Mouse (Mus musculus) cerebellum, postnatal 25 days (tissue): ENCODE measurements at regions not wholly inside any gene's neighbourhood (a gene's known extent, or its start where the extent isn't known, plus 50 kb on each side); places are given as distances from the start of the nearest gene placed in this dataset.

Experiments
- DNase-seq, 2 experiments: peaks; one replicate each; pipeline ENCODE4 v3.0.0; 2021; ENCODE audit warnings: mixed read lengths in 2 of 2

GRCm38 (mm10) chr13:16676873-16677272 lies 665.2 kb downstream of the Inhba start:
- DNase-seq = no peak

- no peak for DNase-seq
These were observed 666.8 kb downstream of the Inhba start for GRCm38 (mm10) chr13:16678246-16679024.

- no peak for DNase-seq
These were observed 682.5 kb downstream of the Inhba start for GRCm38 (mm10) chr13:16694201-16694600.

DNA sequence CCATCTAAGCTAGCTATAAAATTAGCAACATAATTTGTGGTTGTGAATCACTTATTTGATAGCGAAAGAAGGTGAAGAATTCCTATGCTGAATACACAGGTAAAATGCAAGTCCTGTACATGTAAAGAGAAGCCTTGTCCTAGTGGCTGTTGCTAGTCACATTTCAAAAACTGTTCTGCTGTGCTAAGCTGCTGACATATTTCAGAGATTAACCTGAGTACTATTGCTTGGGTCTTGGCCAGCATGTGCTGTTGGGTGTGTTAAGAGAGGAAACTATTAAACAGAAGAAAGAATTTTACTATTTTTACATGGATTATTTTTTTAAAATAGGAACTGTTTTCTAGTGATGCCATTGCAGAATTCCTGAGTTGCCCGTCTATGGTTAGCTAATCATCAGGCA lies 689.3 kb downstream of the Inhba start:
- DNase-seq = no peak

- no peak for DNase-seq
These were observed 690.5 kb downstream of the Inhba start for GRCm38 (mm10) chr13:16702138-16702537.

- DNase-seq = no peak
These were observed 693.8 kb downstream of the Inhba start for GRCm38 (mm10) chr13:16705217-16706104.

GRCm38 (mm10) chr13:16706105-16706442 lies 694.4 kb downstream of the Inhba start:
- DNase-seq = no peak

- DNase-seq = no peak
These were observed 703.8 kb downstream of the Inhba start for GRCm38 (mm10) chr13:16715296-16715960.

DNA sequence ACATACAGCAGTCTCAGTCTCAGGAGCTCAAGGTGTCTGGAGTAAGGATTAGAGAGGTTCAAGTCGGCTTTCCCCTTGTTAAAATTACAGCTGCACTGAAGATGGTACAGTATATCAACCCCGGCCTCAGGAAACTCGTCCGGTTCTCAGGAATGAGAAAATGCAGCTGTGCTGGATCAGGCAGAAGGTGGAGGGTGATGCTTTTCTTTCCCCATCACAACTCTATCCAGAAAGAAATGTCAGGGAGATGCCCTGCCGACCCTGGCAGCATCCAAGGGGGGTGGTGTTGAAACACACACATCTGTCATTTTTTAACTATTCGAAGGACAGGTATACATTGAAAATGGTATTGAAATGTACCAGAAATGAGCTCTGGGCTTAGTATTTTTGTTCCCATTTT lies 704.7 kb downstream of the Inhba start:
- no peak for DNase-seq

DNA sequence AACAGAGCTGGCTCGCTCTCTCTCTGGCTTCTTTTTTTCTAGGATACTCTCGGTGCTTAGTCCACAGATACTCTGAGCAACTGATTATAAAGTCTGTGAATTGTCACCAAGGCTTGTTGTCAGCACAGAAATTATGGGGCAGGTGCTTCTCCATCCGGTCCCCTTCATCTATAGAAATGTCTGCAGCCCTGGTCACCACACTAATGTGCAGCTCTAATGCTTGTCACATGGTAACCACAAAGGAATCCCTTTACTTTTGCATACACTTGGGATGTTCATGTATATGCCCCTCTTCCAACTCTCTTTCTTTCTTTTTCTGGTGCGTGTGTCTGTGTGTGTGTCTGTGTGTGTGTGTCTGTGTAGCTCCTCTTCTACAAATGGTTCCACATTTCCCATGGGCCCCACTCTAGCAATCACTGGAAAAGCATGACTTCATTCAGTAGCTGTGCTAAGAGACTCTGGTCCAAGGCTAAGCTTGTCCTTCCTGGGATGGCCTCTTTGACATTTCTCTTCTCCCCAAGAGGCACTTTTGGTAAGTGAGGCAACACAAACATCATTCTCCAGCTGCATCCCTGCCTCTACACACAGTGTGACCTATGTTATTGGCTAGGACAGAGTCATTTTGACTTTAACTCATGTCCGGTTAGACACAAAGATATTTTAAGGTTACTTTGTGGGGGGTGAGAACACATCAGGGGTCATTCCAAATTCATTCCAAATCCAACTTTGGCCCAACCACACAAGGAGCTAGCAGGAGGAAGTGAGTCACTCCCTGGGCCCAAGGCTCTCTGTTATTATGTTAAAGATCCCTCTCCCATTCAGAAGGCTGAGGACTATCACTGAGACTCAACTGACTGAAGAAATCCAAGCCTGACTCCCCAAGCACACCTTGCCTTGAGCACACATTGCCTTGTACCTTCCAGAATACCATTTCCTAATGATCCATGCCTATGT lies 705.4 kb downstream of the Inhba start:
- no peak for DNase-seq

DNA sequence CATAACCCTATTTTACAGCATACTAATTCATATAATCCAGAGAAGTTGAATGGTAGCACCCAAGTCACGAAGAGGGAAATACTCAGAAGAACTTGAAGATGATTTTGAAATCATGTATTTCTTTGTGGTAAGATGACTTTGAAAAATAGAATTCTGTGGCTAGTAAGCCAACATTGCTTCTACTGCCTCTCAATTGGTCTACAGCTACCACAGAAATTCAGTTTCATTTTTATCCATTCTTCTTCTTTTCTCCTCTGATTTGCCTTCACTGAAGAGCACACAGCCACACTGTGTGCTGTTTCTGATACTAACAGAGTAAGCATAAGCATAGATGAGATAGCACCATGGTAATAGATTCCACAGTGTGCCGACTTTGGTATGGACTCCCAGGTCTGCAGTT lies 708.4 kb downstream of the Inhba start:
- no peak for DNase-seq

- no peak for DNase-seq
These were observed 713.7 kb downstream of the Inhba start for GRCm38 (mm10) chr13:16725350-16725749.

DNA sequence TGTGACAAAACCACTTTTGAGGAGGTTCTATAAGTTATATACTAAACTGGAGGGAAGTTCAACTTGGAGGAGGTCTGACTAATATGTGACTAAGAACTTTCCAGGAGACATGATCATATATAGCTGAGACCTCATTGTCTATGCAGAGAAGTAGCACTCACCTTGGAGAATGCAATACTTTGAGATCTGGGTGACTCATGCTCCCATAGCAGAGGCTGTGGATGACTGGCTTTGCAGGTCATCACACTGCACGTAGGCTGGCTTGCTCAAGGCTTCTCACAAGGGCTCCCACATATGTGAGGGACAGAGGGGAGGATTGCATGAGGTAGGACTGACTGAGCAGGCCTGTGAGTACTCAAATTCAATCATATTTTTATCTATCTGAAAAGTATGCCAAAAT lies 726.7 kb downstream of the Inhba start:
- DNase-seq = no peak

DNA sequence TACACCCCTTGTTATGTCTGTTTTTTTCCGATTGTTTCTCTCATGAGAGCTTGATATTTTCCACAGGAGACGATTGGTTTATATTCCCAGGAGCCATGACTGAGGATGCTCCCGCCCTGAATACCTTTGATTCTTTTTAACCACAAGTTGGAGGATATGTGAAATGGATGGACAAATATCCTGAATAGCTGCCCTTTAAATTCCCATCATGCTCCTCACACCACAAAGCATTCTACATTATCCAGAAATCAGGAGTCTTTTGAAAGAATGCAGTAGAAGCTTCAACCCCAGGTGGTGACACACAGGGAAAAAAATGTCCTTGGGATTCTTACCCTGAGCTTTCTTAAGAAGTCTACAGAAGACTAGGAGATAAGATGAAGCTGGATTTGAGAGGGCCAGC lies 727.9 kb downstream of the Inhba start:
- no peak for DNase-seq

- DNase-seq = no peak
These were observed 732.6 kb downstream of the Inhba start for GRCm38 (mm10) chr13:16744237-16744636.

DNA sequence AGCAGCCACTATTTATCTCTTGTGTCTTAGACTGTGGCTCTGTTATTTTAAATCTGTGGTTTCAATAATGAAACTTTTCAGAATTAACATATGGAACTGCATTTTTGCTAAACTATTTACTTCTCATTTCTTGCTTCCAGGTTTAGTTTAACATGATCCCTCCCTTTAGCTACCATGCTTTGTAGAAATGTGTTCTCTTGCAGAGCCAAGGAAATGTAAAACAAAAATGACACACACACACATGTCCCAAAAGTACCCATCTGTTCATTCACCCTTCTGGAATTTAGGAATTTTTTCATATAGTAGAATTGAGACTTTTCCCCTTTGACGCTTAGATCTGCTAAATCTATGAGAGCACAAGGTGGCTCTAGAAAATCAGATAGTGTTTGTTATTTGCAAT lies 734.0 kb downstream of the Inhba start:
- DNase-seq = no peak

GRCm38 (mm10) chr13:16746451-16746850 lies 734.8 kb downstream of the Inhba start:
- no peak for DNase-seq

- no peak for DNase-seq
These were observed 744.6 kb downstream of the Inhba start for GRCm38 (mm10) chr13:16756264-16756663.

- DNase-seq = no peak
These were observed 748.4 kb downstream of the Inhba start for GRCm38 (mm10) chr13:16760045-16760444.

DNA sequence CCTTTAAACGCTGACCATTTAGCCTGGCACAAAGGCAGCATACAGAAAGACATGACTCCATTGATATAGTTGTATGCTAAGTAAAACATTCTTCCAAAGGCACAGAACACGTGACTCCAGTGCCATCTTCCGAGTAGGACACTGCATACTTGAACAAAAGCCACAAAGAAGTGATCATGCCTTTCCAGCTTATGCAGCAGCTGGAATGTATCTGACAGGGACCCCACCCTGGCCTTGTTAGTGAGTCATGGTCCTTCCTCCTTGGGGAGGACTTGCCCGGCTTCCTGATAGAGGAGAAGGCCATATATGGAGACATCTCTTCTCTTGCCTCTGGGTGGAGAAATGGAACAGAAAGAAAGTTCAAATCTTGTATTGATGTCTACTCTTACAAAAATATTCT lies 749.8 kb downstream of the Inhba start:
- DNase-seq = no peak

GRCm38 (mm10) chr13:16762326-16762725 lies 750.7 kb downstream of the Inhba start:
- no peak for DNase-seq

GRCm38 (mm10) chr13:16762727-16763512 lies 751.3 kb downstream of the Inhba start:
- DNase-seq = no peak
